Mouse (Mus musculus) MEL (cell line): Measurements from ENCODE around the gene Mkln1. TPM values are rescaled to one million over a fixed set of nuclear protein-coding genes. Genes with fewer than 3 reads are reported as not detected.

ENCODE experiments used
- DNase-seq: peaks from one replicate; pipeline ENCODE4 v3.0.0; 2011; ENCODE audit warnings: low read depth, low spot score
- H3K27ac ChIP-seq: 2 replicates; pipeline ENCODE4 v1.5.1; 2012; ENCODE audit warnings: low read depth, mild to moderate bottlenecking, control low read depth, low read length, moderate library complexity; ENCODE audit not compliant: control insufficient read depth
- H3K27me3 ChIP-seq, 2 experiments: fragments of 150-350 bp in 1 of 2; sonication (generic) in 1 of 2; 2 replicates each; pipeline ENCODE4 v1.6.1; 2012; ENCODE audit warnings: low read length in 2 of 2, mild to moderate bottlenecking in 2 of 2, improper control_type of control experiment in 1 of 2, moderate library complexity in 1 of 2; ENCODE audit not compliant: insufficient read depth in 2 of 2, control insufficient read depth in 1 of 2
- H3K36me3 ChIP-seq, 2 experiments: 2 replicates each; pipeline ENCODE4 v1.6.1; 2012 to 2014; ENCODE audit warnings: low read length in 2 of 2, improper control_type of control experiment in 1 of 2, inconsistent platforms in 1 of 2, mild to moderate bottlenecking in 1 of 2; ENCODE audit not compliant: insufficient read depth in 2 of 2, control insufficient read depth in 1 of 2
- H3K4me1 ChIP-seq, 2 experiments: fragments of 150-350 bp in 1 of 2; sonication (generic) in 1 of 2; 2 replicates each; pipeline ENCODE4 v1.6.1; 2012; ENCODE audit warnings: low read length in 2 of 2, improper control_type of control experiment in 1 of 2, mild to moderate bottlenecking in 1 of 2; ENCODE audit not compliant: insufficient read depth in 2 of 2, control insufficient read depth in 1 of 2
- H3K4me3 ChIP-seq, 2 experiments: fragments of 150-350 bp in 1 of 2; sonication (generic) in 1 of 2; 2 replicates each; pipeline ENCODE4 v1.5.1; 2012; ENCODE audit warnings: low read depth in 2 of 2, low read length in 2 of 2, mild to moderate bottlenecking in 2 of 2, moderate library complexity in 2 of 2, control low read depth in 1 of 2, improper control_type of control experiment in 1 of 2; ENCODE audit not compliant: control insufficient read depth in 1 of 2, insufficient read depth in 1 of 2
- H3K79me2 ChIP-seq: 2 replicates; pipeline ENCODE4 v1.6.1; 2012; ENCODE audit warnings: mild to moderate bottlenecking, low read length, moderate library complexity; ENCODE audit not compliant: control insufficient read depth, poor library complexity, insufficient read depth
- H3K9ac ChIP-seq: 2 replicates; pipeline ENCODE4 v1.6.1; 2012; ENCODE audit warnings: low read depth, mild to moderate bottlenecking, control low read depth, low read length, moderate library complexity; ENCODE audit not compliant: control insufficient read depth, poor library complexity, severe bottlenecking
- H3K9me3 ChIP-seq: fragments of 150-350 bp; sonication (generic); replicated peaks from 2 replicates; pipeline ENCODE4 v1.6.1; 2012; ENCODE audit warnings: mild to moderate bottlenecking, low read length, improper control_type of control experiment, moderate library complexity; ENCODE audit not compliant: insufficient read depth
- BHLHE40 ChIP-seq: IDR thresholded peaks from 2 replicates; pipeline ENCODE4 v1.6.1; 2012; ENCODE audit warnings: low read depth, mild to moderate bottlenecking, inconsistent platforms, low read length, improper control_type of control experiment, borderline replicate concordance
- CHD1 ChIP-seq: IDR thresholded peaks from 2 replicates; pipeline ENCODE4 v1.6.1; 2012; ENCODE audit warnings: low read depth, mild to moderate bottlenecking, inconsistent platforms, low read length, improper control_type of control experiment
- E2F4 ChIP-seq: IDR thresholded peaks from 2 replicates; pipeline ENCODE4 v1.6.1; 2011; ENCODE audit warnings: low read depth, low read length, improper control_type of control experiment, borderline replicate concordance
- ELF1 ChIP-seq: IDR thresholded peaks from 2 replicates; pipeline ENCODE4 v1.6.1; 2014; ENCODE audit warnings: low read depth, mild to moderate bottlenecking, inconsistent platforms, low read length, improper control_type of control experiment, moderate library complexity
- ETS1 ChIP-seq: IDR thresholded peaks from 2 replicates; pipeline ENCODE4 v1.6.1; 2012; ENCODE audit warnings: low read depth, mild to moderate bottlenecking, inconsistent platforms, low read length, improper control_type of control experiment, moderate library complexity
- GATA1 ChIP-seq: IDR thresholded peaks from 2 replicates; pipeline ENCODE4 v1.6.1; 2011; ENCODE audit warnings: low read depth, low read length, improper control_type of control experiment
- JUND ChIP-seq: IDR thresholded peaks from 2 replicates; pipeline ENCODE4 v1.6.1; 2011; ENCODE audit warnings: low read depth, mild to moderate bottlenecking, improper control_type of control experiment, low read length
- MEF2A ChIP-seq: IDR thresholded peaks from 2 replicates; pipeline ENCODE4 v1.6.1; 2014; ENCODE audit warnings: low read depth, mild to moderate bottlenecking, inconsistent platforms, low read length, improper control_type of control experiment; ENCODE audit not compliant: poor library complexity, insufficient replicate concordance, severe bottlenecking; ENCODE audit errors: extremely low read depth
- MYC ChIP-seq: IDR thresholded peaks from 2 replicates; pipeline ENCODE4 v1.6.1; 2011; ENCODE audit warnings: low read depth, mild to moderate bottlenecking, low read length, improper control_type of control experiment, moderate library complexity
- RAD21 ChIP-seq: IDR thresholded peaks from 2 replicates; pipeline ENCODE4 v1.6.1; 2011; ENCODE audit warnings: mild to moderate bottlenecking, low read depth, low read length, improper control_type of control experiment
- SMC3 ChIP-seq: IDR thresholded peaks from 2 replicates; pipeline ENCODE4 v1.6.1; 2011; ENCODE audit warnings: low read depth, low read length, improper control_type of control experiment
- TBP ChIP-seq: IDR thresholded peaks from 2 replicates; pipeline ENCODE4 v1.8.0; 2011; ENCODE audit warnings: low read depth, low read length, improper control_type of control experiment
- USF2 ChIP-seq, 2 experiments: IDR thresholded peaks; 2 replicates each; pipeline ENCODE4 v1.6.1; 2011 to 2012; ENCODE audit warnings: improper control_type of control experiment in 2 of 2, low read length in 2 of 2, borderline replicate concordance in 1 of 2, inconsistent platforms in 1 of 2, low read depth in 1 of 2, mild to moderate bottlenecking in 1 of 2; ENCODE audit not compliant: insufficient read depth in 1 of 2
- ZC3H11A ChIP-seq: IDR thresholded peaks from 2 replicates; pipeline ENCODE4 v1.6.1; 2012; ENCODE audit warnings: low read depth, mild to moderate bottlenecking, inconsistent platforms, low read length, improper control_type of control experiment
- ZKSCAN1 ChIP-seq: IDR thresholded peaks from 2 replicates; pipeline ENCODE4 v1.6.1; 2012; ENCODE audit warnings: low read depth, mild to moderate bottlenecking, inconsistent platforms, low read length, improper control_type of control experiment, moderate library complexity
- polyA plus RNA-seq, 2 experiments: library from polyadenylated mRNA; stranded (reverse) in 1 of 2; unstranded in 1 of 2; fragments of >175 nt in 1 of 2; fragments of >200 nt in 1 of 2; gene quantifications; 2 replicates each; pipeline versions ENCODE4 v1.2.1 to v1.2.4; 2012; ENCODE audit warnings: low replicate concordance in 2 of 2, low read depth in 1 of 2; ENCODE audit not compliant: insufficient read length in 2 of 2, insufficient read depth in 1 of 2, missing spikeins in 1 of 2
- total RNA-seq: library from RNA; depleted of rRNA; stranded (reverse); fragments of 300-350 nt; gene quantifications from 2 replicates; pipeline ENCODE4 v1.2.3, GENCODE M21; 2012

Mkln1 gene
- total and polyA plus RNA-seq, 3 experiments, result 115 to 187 (median 135) TPM

GRCm38 (mm10) chr6:31371140-31371539, 27.4 kb upstream of the Mkln1 start:
- Histone ChIP-seq H3K79me2 (no peaks in the 10 kb centered on the region), H3K36me3 (no peaks in the 10 kb centered on the region), H3K27ac (no peak overlapping the region), H3K9me3 (no peaks in the 10 kb centered on the region), H3K27me3 (no peaks in the 10 kb centered on the region), H3K4me3 (no peak overlapping the region), H3K4me1 (peaks cover 0 to 7% of the 10 kb centered on the region in 2 experiments; a peak in 2 of 4 replicates)
- TF ChIP-seq GATA1 (no peak), ZC3H11A (no peak), MEF2A (no peak), RAD21 (no peak), JUND (no peak), MYC (no peak), BHLHE40 (no peak), TBP (no peak), SMC3 (no peak), E2F4 (no peak), CHD1 (no peak), ETS1 (no peak), ZKSCAN1 (no peak)
- TF ChIP-seq, all 39 proteins: peak for 0
- H3K9ac ChIP-seq, result no peak overlapping the region
- DNase-seq, result no peak

DNA sequence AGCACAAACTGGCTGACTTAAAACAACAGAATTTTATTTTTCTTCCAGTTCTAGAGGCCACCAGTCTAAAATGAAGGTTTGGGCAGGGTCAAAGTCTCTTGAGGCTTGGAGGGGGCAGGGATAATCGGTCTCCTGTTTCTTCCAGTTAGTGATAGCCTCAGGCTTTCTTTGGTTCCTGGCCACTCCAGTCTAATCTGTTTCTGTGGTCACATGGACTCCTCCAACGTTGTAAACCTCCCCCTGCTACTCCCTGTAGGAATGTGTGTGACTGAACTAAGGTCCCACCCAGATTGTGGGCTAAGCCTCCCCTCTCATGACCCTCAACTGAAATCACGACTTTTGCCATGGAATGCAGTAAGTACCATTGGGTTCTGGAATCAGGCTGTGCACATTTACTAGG, 25.9 kb upstream of the Mkln1 start:
- H3K9ac ChIP-seq, result no peak overlapping the region
- peaks cover 0 to 7% of the 10 kb centered on the region in 2 experiments; a peak in 2 of 4 replicates for H3K4me1 ChIP-seq
- TF ChIP-seq TBP, result no peak
- H3K27ac ChIP-seq, result no peak overlapping the region
- no peak overlapping the region for H3K4me3 ChIP-seq
- H3K27me3 ChIP-seq, result no peaks in the 10 kb centered on the region
- no peak for DNase-seq
- no peaks in the 10 kb centered on the region for H3K79me2 ChIP-seq
- H3K9me3 ChIP-seq, result no peaks in the 10 kb centered on the region
- H3K36me3 ChIP-seq, result no peaks in the 10 kb centered on the region

DNA sequence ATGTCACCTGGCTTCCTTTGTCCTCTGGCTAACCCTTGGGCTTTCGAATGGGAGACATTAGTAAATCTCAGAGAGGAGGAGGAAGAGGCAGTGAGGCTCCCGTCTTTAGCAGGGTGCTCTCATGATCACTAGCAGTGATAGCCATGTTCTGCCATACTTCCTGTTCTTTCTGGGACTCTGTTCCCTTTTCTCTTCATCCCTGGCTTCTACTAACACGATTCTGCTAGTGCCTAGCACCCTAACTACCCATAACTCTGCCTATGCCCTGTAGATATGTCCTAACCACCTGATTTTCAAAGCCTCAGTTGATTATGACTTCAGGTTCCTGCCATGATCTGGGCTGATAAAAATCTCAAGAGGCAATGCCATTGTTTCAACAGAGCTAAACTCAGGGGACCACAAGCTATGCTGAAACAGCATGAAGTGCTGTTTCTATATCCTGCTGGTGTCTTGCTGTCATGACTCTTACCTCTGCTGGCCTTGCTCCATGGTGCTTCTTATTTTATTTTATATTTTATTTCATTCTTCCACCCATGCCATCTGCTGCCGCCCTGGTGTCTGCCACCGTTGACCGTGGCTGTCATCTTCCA, 25.4 kb upstream of the Mkln1 start:
- peak; percentile 37 for DNase-seq
- Histone ChIP-seq H3K4me3 (no peak overlapping the region), H3K4me1 (peaks cover 0 to 7% of the 10 kb centered on the region in 2 experiments; a peak in 2 of 4 replicates), H3K27ac (no peak overlapping the region), H3K9me3 (no peaks in the 10 kb centered on the region), H3K79me2 (no peaks in the 10 kb centered on the region), H3K9ac (no peak overlapping the region), H3K36me3 (no peaks in the 10 kb centered on the region), H3K27me3 (no peaks in the 10 kb centered on the region)
- no peak for TF ChIP-seq JUND
- TF ChIP-seq ELF1, result peak; percentile 36; the same call in 1 of the 2 replicates
- TF ChIP-seq USF2 (IDR thresholded peaks at IDR 0.05; ENCODE audit: borderline replicate concordance in 1 of 2, insufficient read depth in 1 of 2, low read depth in 1 of 2, low read length in 2 of 2), result no peak
